Mouse (Mus musculus): Measurements from ENCODE around the gene Utp4.

- no peak for TF ChIP-seq TCF12 (IDR thresholded peaks at IDR 0.05; ENCODE audit: low read depth, low read length)
- no peak for TF ChIP-seq ZMIZ1 (IDR thresholded peaks at IDR 0.05; ENCODE audit: low read depth, low read length)
- TF ChIP-seq POLR2A (IDR thresholded peaks at IDR 0.05; ENCODE audit: low read depth, low read length): no peak
- TF ChIP-seq USF1 (IDR thresholded peaks at IDR 0.05; ENCODE audit: low read depth, low read length): no peak
- TF ChIP-seq CHD2 (IDR thresholded peaks at IDR 0.05; ENCODE audit: low read length): no peak
- no peak for TF ChIP-seq ZC3H11A (IDR thresholded peaks at IDR 0.05; ENCODE audit: low read depth, low read length)
- TF ChIP-seq HCFC1 (IDR thresholded peaks at IDR 0.05; ENCODE audit: low read depth, low read length): no peak
- no peak for TF ChIP-seq UBTF (IDR thresholded peaks at IDR 0.05; ENCODE audit: low read depth, low read length)
- no peak for TF ChIP-seq E2F4 (IDR thresholded peaks at IDR 0.05; ENCODE audit: insufficient replicate concordance, low read depth, low read length)
Observed at GRCm38 (mm10) chr8:106962322-106962721, 68.9 kb downstream of the Utp4 start.

Data from CH12.LX (cell line).